Mouse (Mus musculus) heart, postnatal 36 days (tissue): Measurements from ENCODE around the gene Zfpm1. TPM values are rescaled to one million over a fixed set of nuclear protein-coding genes. Genes with fewer than 3 reads are reported as not detected.

Experiments
- DNase-seq, 2 experiments: peaks; one replicate each; pipeline ENCODE4 v3.0.0; 2021 to 2022
- intact Hi-C: fragments of 180-260 bp; cut with DNase I; formaldehyde crosslinking; loops from one replicate; pipeline ENCODE4 v1.15.1; 2025
- total RNA-seq, 2 experiments: library from RNA; stranded (reverse); gene quantifications; 2 replicates each; pipeline ENCODE4 v1.2.3; 2021

Zfpm1 gene
- total RNA-seq, 2 experiments from 2014 or later: 23.1 to 30.0 TPM

- peak; percentile 24 to 41 for DNase-seq
- intact Hi-C loops: no loop called here
These were observed 12.3 kb downstream of the Zfpm1 start for GRCm38 (mm10) chr8:122294273-122294683.

DNA sequence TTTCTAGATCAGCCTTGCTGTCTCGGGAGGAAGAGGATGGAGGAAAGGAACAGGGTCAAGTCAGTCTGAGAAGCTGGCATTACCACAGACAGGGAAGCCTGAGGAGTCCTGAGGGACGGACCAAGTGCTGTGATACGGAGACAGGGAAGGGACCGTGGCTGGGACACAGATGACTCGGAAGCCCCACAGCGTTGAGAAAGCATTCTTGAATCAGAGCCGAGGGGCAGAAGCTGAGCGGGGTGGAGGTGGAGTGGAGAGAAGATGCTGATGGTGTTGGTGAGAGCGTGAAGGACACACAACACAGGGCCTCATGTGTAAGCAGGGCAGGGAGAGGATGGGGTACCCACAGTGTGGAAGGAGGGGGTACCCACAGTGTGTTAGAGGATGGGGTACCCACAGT lies 13.4 kb downstream of the Zfpm1 start:
- no peak for DNase-seq

DNA sequence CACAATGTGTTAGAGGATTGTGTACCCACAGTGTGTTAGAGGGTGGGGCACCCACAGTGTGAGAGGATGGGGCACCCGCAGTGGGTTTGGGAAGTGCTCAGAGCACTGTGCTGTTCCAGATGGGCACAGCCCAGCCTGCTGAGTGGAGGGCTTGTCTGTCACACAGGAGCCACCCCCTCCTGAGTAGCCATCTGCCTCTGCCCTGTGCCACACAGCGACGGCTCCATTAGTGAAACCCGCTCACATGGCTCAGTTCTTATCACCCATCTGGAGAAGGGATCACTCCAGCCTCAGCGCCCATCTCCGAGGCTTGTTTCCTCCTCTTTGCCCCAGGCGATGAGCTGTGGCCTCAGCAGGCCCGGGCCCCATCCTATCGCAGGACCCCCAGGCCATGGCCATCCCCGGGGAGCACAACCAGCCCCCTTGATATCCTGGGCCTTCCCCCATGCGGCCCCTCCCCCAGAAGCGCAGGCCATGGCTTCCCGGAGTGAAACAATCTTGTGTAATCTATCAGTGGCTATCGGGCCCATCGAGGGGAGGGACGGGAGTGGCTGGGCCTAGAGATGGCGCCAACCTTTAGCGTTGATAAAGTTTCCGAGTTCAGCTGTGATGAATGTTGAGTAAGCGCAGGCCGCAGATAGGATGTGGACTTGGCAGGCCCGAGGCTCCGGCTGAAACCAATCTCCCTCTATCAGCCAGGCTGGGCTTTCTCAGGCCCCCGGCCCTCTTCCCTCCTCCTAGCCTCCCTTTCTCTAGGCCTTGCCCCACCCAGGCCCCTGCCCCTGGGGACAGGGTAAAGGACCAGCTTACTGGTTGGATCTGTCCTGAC lies 14.4 kb downstream of the Zfpm1 start:
- peak in 1 of 2 experiments; percentile 50 for DNase-seq
- intact Hi-C loops: no loop called here

More for the DNA sequence above, 13.4 kb downstream of the Zfpm1 start:
- intact Hi-C loops: no loop called here

GRCm38 (mm10) chr8:122299581-122300254 lies 17.8 kb downstream of the Zfpm1 start:
- intact Hi-C loops: loop anchor here (2.0 kb wide), 1 partner anchor 15 kb away; no protein-coding TSS in a partner anchor
- DNase-seq: peak in 1 of 2 experiments; percentile 35

- intact Hi-C loops: no loop called here
These were observed 19.1 kb downstream of the Zfpm1 start for GRCm38 (mm10) chr8:122301081-122301480.

GRCm38 (mm10) chr8:122301866-122302265 lies 19.9 kb downstream of the Zfpm1 start:
- DNase-seq: no peak
- intact Hi-C loops: no loop called here

More at GRCm38 (mm10) chr8:122301081-122301480, 19.1 kb downstream of the Zfpm1 start:
- no peak for DNase-seq

DNA sequence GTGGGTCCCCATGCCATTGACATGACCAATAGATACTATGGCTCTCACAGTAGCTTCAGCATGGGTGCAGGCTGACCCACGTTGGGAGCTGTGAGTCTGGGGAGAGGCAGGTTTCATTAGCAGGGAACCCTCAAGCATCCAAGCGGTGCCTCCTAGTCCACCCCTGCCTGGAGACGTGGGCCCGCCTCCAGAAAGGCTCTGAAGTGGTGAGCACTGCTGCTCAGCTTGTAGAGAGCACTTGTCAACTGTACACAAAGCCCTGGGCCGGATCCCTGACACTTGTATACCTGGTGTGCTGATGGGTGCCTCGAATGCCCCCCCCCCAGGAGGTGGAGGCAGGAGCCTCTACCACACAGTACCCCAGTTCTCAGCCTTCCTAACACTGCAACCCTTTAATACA lies 21.5 kb downstream of the Zfpm1 start:
- intact Hi-C loops: no loop called here

DNA sequence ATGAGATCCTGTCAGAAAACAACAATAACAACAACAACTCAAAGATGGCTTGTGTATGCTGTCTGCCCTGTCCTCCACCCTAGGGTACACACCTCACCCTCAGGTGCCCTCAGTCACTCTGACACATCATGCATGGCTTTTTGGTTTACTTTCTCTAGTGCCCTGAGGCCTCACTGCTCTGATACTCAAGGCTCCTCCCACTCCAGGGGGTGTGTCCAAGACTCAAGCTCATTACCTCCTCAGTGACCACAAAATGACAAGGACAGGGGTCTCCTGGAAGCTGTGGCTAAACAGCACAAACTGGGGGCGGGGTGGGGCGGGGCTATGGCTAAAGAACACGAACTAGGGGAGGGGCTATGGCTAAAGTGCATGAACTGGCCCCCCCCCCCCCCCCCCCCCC lies 22.1 kb downstream of the Zfpm1 start:
- DNase-seq: no peak
- intact Hi-C loops: no loop called here

More for the DNA sequence above, 21.5 kb downstream of the Zfpm1 start:
- no peak for DNase-seq

DNA sequence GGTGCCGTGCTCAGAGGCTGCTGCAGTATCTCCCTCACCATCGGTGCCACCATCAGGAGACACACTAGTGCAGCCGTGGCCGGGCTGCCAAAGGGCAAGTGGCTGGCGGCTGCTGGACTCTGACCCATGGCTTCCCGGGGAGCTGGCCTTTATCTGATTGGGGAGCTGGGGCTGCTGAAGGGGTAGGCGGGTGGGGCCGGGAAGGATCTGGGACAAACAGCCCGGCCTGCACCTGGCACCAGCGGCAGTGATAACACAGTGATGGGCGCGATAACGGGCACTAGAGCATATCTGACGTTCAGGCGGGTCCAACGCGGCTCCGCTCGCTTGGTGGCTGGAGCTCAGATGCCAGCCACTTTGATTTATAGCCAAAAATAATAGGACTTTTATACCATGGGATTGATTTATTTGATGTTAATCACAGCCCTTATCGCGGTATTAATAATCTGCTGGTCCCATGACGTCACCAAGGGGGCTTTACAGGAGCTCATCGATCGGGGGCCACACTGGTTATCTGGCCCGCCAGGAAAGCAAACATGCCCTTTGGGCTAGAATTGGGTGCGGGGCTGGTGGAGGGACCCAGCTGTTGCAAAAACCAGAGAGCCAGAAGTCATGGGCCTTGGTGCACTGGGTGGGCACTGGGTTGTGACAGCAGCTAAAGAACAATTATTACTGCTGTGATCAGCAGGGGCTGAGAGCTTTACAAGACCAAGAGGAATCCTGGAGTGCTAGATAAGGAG lies 24.9 kb downstream of the Zfpm1 start:
- intact Hi-C loops: no loop called here
- DNase-seq: no peak

- intact Hi-C loops: no loop called here
- DNase-seq: no peak
These were observed 25.9 kb downstream of the Zfpm1 start for GRCm38 (mm10) chr8:122307836-122308235.

GRCm38 (mm10) chr8:122309272-122309671 lies 27.3 kb downstream of the Zfpm1 start:
- DNase-seq: no peak
- intact Hi-C loops: no loop called here

DNA sequence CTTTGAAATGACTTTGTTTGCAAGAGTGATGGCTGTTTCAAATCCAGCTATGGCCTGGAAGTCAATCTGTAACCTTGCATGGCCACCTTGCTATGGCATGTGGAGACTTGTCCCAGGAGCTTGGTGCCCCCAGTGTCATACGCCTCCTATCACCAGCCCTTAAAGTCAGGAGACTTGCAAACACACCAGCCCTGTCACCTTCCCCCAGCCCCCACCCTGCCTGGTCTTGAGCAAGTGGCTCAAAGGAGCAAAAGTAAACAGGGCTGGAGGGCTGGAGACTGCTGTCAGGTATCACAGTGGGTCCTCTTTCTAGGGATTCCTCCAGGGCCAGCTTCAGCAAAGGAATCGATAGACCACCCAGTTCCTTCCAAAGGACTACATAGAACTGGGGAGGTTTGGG lies 29.2 kb downstream of the Zfpm1 start:
- intact Hi-C loops: no loop called here
- DNase-seq: no peak

- intact Hi-C loops: no loop called here
These were observed 30.6 kb downstream of the Zfpm1 start for GRCm38 (mm10) chr8:122312553-122312952.

DNA sequence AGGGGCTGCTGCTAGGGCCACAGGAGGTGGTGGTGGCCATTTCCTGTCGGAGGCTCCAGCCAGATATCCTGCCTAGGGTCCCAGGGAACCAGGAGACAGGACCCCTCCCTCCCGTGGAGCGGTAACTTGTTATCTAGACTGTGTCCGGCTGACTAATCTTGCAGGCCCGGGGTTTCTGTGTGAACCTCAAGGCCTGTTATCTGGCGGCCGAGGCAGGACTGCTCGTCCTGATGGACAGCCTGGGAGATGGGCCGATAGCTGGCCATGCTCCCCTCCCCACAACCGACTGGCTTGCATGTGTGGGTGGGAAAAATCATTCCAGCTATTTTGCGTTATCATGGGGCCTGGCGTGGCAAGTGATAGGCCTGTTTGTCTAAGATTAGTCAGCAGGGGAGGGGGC lies 31.4 kb downstream of the Zfpm1 start:
- no peak for DNase-seq
- intact Hi-C loops: no loop called here

More at GRCm38 (mm10) chr8:122312553-122312952, 30.6 kb downstream of the Zfpm1 start:
- peak in 1 of 2 experiments; percentile 31 for DNase-seq

DNA sequence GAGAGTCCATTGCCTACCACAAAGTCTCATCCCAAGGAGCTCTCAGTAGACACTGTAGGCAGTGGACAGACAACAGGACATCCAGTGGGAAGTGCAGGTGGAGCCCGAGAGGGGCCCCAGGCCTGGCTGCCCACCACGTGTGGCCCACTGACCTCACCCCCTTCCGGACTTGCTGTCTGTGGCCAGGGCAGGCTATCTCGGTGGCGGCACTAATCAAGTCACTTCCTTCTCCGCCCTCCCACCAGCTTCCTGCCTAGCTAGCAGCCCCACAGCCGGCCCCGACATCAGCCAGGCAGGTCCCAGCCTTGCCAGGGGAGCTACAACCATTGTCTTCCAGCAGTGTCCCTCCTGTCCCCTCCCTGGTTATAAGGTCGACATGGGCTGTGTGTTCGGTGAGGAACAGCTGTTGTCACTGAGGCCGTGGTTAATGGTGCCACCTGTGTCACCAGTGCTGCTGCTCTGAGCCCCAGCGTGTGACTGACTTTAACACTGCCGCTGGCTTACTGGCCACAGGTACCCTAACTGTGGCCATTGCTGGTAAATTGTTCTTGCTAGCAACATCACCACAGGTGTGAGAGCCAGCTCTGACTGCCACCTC lies 33.1 kb downstream of the Zfpm1 start:
- peak; percentile 38 to 48 for DNase-seq
- intact Hi-C loops: loop anchor here (2.0 kb wide), 2 partner anchors 16 to 30 kb away; no protein-coding TSS in a partner anchor

- no peak for DNase-seq
- intact Hi-C loops: no loop called here
These were observed 34.5 kb downstream of the Zfpm1 start for GRCm38 (mm10) chr8:122316402-122316801.

DNA sequence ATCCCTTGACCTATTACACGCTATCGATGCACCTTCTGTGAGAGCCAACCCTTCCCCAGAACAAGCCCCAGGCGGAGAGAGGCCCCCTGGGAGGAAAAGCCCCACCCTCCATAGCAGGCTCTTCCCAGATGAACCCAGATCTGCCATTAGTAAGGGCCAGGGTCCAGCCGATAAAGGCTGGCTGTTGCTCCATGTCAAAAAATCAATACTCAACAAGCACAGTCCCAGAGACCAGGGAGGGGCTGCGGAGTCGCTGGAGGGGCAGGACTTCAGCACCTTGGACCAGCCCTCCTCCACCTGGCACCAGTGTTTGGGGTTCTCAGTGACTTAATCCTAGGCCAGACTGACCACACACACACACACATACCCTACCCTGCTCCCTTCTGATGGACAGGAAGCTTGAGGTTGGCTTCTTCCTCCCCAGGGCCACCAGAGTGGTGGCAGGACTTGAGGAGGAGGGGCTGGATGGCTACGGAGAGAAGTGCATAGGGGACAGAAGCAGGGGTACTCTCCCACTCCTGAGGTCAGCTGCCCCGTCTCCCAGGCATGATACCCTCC lies 36.1 kb downstream of the Zfpm1 start:
- DNase-seq: no peak
- intact Hi-C loops: no loop called here

DNA sequence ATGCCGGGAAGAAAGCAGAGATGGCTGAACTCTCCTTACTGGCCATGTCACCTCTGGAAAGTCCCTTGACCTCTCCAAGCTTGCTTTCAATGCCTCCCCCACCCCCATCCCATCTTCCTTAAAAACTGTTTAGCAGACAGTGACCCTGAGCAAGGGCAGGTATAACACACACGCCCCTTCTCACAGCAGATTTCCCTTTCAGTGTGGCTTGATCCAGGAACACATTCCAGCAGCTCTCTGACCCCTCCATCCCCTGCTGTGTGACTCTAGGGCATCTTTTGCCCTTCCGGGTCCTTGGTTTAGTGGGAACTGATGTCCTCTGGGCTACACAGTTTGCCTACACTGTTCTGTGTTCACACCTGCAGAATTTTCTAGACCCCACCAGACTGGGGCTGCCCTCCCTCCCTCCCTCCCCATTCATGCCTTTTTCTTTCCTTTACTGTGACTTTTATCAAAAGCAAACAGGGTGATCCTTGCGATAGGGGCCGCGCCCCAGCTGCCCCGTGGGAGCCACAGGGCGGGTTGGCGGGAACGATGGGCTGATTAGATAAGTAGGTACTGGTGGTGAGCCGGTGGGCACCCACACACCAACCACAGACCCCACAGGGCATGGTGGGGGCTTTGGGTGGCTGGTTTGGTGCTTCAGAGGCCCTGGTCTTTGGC lies 37.2 kb downstream of the Zfpm1 start:
- DNase-seq: no peak
- intact Hi-C loops: no loop called here

DNA sequence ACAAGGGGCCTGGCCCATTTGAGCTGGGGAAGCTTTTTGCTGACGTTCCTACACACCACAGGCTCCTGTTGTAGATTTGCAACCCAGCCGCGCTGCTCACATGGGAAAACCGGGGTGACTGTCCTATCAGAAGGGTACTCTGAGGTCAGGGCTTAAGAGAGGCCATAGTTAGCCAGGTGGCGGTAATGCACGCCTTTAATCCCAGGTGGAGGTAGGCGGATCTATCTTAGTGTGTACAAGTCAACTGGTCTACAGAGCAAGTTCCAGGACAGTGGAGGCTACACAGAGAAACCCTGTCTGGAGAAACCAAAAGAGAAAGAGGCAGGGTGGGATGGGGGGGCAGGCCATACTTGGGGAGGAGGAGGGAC lies 37.8 kb downstream of the Zfpm1 start:
- DNase-seq: no peak
- intact Hi-C loops: no loop called here

DNA sequence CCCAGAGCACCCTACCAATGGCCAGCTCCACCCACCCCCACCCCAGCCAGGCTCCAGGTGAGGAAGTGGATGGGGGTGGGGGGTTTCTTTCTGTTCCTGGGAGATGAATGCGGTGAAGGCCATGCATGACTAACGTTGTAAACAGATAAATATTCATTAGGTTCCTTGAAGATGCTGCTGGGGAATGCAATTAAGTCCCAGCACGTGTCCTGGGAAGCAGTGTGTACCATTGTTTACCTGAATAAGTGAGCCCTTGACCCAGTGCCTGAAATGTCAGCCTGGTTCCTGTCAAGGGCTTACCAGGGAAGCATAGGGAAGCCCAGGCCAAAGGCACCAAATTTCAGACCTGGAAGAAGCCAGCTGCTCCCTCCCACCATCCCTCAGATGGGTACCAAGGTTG lies 38.6 kb downstream of the Zfpm1 start:
- intact Hi-C loops: no loop called here
- DNase-seq: no peak
